Mouse (Mus musculus): ENCODE measurements around the gene Trpm7.

DNA sequence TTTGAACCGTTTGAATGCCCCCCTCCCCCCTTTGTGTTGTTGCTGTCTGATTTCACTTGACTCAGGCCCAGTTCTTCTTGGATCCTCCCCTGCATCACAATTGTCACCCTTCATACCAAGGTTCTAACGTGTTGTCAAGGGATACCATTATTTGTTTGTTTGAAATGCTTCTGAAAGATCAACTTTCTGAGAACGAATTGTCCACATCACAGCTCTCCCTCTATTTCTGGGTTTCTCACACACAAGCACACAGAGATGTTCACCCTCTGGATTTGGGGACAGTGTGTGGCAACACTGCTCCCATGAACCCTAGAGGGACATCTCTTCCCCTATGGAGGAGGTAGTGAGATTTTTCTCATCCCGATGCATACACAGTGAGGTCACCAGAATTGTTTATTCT is 92.7 kb downstream of the Trpm7 start, which contains the start of gene Usp50:
- TF ChIP-seq CTCF (IDR thresholded peaks at IDR 0.05; ENCODE audit: borderline replicate concordance, insufficient read depth, low read depth, low read length) (no peak), POLR2A (IDR thresholded peaks at IDR 0.05; ENCODE audit: borderline replicate concordance, insufficient read depth, low read length) (no peak)
